Mouse (Mus musculus): ENCODE data around the gene Ddx3x. TPM values are rescaled to one million over a fixed set of nuclear protein-coding genes. Genes with fewer than 3 reads are reported as not detected.
"Not testable (repeated sequence)": the region's sequence is repeated elsewhere in the genome, so short reads cannot be mapped to it uniquely, and the experiment has no call there.

The Ddx3x gene
- 101 and 103 TPM in 2 replicates for polyA plus RNA-seq (2015; fragmentation: Nextera tagmentation; extraction: Ambion mirVana)

- peak within 1 kb of the TSS; percentile 99 for H3K27ac ChIP-seq (ENCODE audit: low read length)
- no peaks in the 10 kb centered on the region for H3K4me1 ChIP-seq (ENCODE audit: control insufficient read depth, insufficient read depth, low read length)
- no peaks in the 10 kb centered on the region for H3K9me3 ChIP-seq (ENCODE audit: control insufficient read depth, low read length)
- no peaks in the 10 kb centered on the region for H3K36me3 ChIP-seq (ENCODE audit: control insufficient read depth, insufficient read depth, low read length)
- H3K4me2 ChIP-seq (ENCODE audit: low read depth, low read length) = peak within 1 kb of the TSS; percentile 70
- under 1% methylated on average over 57 of the region's 57 CpGs for WGBS
- ATAC-seq = peak; percentile 94
- peak within 1 kb of the TSS; percentile 89 for H3K4me3 ChIP-seq (ENCODE audit: low read length)
- H3K9ac ChIP-seq (ENCODE audit: low read depth, low read length) = peak within 1 kb of the TSS; percentile 98
- H3K27me3 ChIP-seq (replicated peaks; ENCODE audit: control insufficient read depth, insufficient read depth, low read length) = no peaks in the 10 kb centered on the region
Observed at GRCm38 (mm10) chrX:13280409-13281328, at the start of gene Ddx3x. Gene Ddx3x, plus strand, starts transcription at chrX:13280970.

- Histone ChIP-seq H3K4me2 (ENCODE audit: low read depth, low read length) (peak overlapping the region; percentile 57), H3K27ac (ENCODE audit: low read length) (peak overlapping the region; percentile 82), H3K9ac (ENCODE audit: low read depth, low read length) (peak overlapping the region; percentile 49; the same call in 1 of the 2 replicates), H3K27me3 (replicated peaks; ENCODE audit: control insufficient read depth, insufficient read depth, low read length) (peaks cover 3% of the 10 kb centered on the region; the same call in 1 of the 2 replicates), H3K36me3 (ENCODE audit: control insufficient read depth, insufficient read depth, low read length) (no peaks in the 10 kb centered on the region), H3K4me1 (ENCODE audit: control insufficient read depth, insufficient read depth, low read length) (0 out of 2 replicates have a peak, but pooled peaks cover 2% of the 10 kb centered on the region), H3K9me3 (ENCODE audit: control insufficient read depth, low read length) (no peaks in the 10 kb centered on the region), H3K4me3 (ENCODE audit: low read length) (peak overlapping the region; percentile 32)
- ATAC-seq = peak; percentile 25
- WGBS = 40% methylated on average over 9 of the region's 9 CpGs
Observed at GRCm38 (mm10) chrX:13231243-13231642, 49.5 kb upstream of the Ddx3x start.

DNA sequence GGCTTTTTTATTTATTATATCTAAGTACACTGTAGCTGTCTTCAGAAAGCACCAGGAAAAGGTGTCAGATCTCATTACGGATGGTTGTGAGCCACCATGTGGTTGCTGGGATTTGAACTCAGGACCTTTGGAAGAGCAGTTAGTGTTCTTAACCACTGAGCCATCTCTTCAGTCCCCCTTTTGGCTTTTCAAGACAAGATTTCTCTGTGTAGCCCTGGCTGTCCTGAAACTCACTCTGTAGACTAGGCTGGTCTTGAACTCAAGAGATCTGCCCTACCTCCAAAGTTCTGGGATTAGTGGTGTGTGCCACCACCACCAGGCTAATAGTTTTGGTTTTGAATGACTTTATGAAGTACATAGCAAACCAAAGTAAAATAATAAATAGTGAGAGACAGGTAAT lies 47.9 kb upstream of the Ddx3x start:
- not testable (repeated sequence) for H3K4me3 ChIP-seq (ENCODE audit: low read length); H3K36me3 ChIP-seq (ENCODE audit: control insufficient read depth, insufficient read depth, low read length); H3K27ac ChIP-seq (ENCODE audit: low read length); H3K9me3 ChIP-seq (ENCODE audit: control insufficient read depth, low read length); H3K9ac ChIP-seq (ENCODE audit: low read depth, low read length); H3K4me2 ChIP-seq (ENCODE audit: low read depth, low read length); H3K4me1 ChIP-seq (ENCODE audit: control insufficient read depth, insufficient read depth, low read length); ATAC-seq; H3K27me3 ChIP-seq (replicated peaks; ENCODE audit: control insufficient read depth, insufficient read depth, low read length)
- 85% methylated on average over 1 of the region's 1 CpGs for WGBS

DNA sequence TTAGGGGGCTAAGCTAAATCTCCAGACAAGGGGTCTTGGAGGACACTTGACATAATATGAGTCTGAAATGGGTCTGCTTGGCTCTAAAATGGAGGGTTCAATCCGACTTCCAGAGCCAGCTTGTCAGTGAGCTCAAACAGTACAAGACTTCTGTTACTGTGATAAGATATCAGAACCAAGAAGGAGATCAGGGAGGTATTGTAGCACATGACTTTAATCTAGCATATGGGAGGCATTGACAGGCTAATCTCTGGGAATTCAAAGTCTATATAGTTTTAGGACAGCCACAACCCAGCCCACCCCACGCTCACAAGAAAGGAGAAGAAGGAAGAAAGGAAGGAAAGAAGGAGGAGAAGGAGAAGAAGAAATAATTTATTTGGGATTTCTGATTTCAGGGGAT lies 47.1 kb upstream of the Ddx3x start:
- no peak overlapping the region for H3K4me2 ChIP-seq (ENCODE audit: low read depth, low read length)
- ATAC-seq = no peak
- H3K4me1 ChIP-seq (ENCODE audit: control insufficient read depth, insufficient read depth, low read length) = 0 out of 2 replicates have a peak, but pooled peaks cover 2% of the 10 kb centered on the region
- no peaks in the 10 kb centered on the region for H3K36me3 ChIP-seq (ENCODE audit: control insufficient read depth, insufficient read depth, low read length)
- H3K4me3 ChIP-seq (ENCODE audit: low read length) = no peak overlapping the region
- 47% methylated on average over 2 of the region's 2 CpGs for WGBS
- H3K9me3 ChIP-seq (ENCODE audit: control insufficient read depth, low read length) = no peaks in the 10 kb centered on the region
- H3K27ac ChIP-seq (ENCODE audit: low read length) = peak overlapping the region; percentile 41; the same call in 1 of the 2 replicates
- peaks cover 5% of the 10 kb centered on the region; the same call in 1 of the 2 replicates for H3K27me3 ChIP-seq (replicated peaks; ENCODE audit: control insufficient read depth, insufficient read depth, low read length)
- H3K9ac ChIP-seq (ENCODE audit: low read depth, low read length) = no peak overlapping the region

GRCm38 (mm10) chrX:13234709-13235108 lies 46.1 kb upstream of the Ddx3x start:
- H3K9me3 ChIP-seq (ENCODE audit: control insufficient read depth, low read length) = no peaks in the 10 kb centered on the region
- H3K36me3 ChIP-seq (ENCODE audit: control insufficient read depth, insufficient read depth, low read length) = no peaks in the 10 kb centered on the region
- H3K4me1 ChIP-seq (ENCODE audit: control insufficient read depth, insufficient read depth, low read length) = 0 out of 2 replicates have a peak, but pooled peaks cover 2% of the 10 kb centered on the region
- H3K4me3 ChIP-seq (ENCODE audit: low read length) = no peak overlapping the region
- peak overlapping the region; percentile 28; the same call in 1 of the 2 replicates for H3K27ac ChIP-seq (ENCODE audit: low read length)
- H3K9ac ChIP-seq (ENCODE audit: low read depth, low read length) = no peak overlapping the region
- WGBS = 25% methylated on average over 4 of the region's 4 CpGs
- peaks cover 5% of the 10 kb centered on the region; the same call in 1 of the 2 replicates for H3K27me3 ChIP-seq (replicated peaks; ENCODE audit: control insufficient read depth, insufficient read depth, low read length)
- H3K4me2 ChIP-seq (ENCODE audit: low read depth, low read length) = no peak overlapping the region
- ATAC-seq = no peak

DNA sequence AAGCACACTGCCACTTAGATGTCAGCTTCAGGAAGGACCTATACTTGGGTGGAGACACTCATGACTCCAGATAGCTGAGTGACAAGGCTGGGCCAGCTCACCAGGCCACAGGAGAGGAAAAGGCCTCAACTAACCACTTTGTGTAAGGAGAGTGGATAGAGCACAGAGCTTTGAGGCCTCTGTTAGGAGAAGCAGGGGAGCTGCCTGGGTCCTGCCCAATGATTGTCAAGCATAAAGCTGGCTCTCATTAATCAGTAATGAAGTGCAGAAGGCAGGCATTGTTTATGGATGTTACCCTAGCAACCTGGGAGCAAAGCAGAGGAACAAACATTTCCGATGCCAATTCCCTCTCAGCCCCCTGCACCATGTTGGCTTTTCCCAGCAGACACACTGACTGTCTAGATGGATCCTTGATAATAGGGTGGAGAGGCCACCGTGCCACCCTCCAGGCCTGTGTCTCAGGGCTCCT lies 44.6 kb upstream of the Ddx3x start:
- H3K27ac ChIP-seq (ENCODE audit: low read length) = peak overlapping the region; percentile 59; the same call in 1 of the 2 replicates
- no peak overlapping the region for H3K4me3 ChIP-seq (ENCODE audit: low read length)
- peak; percentile 72 for ATAC-seq
- 43% methylated on average over 2 of the region's 2 CpGs for WGBS
- 0 out of 2 replicates have a peak, but pooled peaks cover 2% of the 10 kb centered on the region for H3K4me1 ChIP-seq (ENCODE audit: control insufficient read depth, insufficient read depth, low read length)
- peaks cover 5% of the 10 kb centered on the region; the same call in 1 of the 2 replicates for H3K27me3 ChIP-seq (replicated peaks; ENCODE audit: control insufficient read depth, insufficient read depth, low read length)
- H3K36me3 ChIP-seq (ENCODE audit: control insufficient read depth, insufficient read depth, low read length) = no peaks in the 10 kb centered on the region
- H3K9me3 ChIP-seq (ENCODE audit: control insufficient read depth, low read length) = no peaks in the 10 kb centered on the region
- no peak overlapping the region for H3K4me2 ChIP-seq (ENCODE audit: low read depth, low read length)
- no peak overlapping the region for H3K9ac ChIP-seq (ENCODE audit: low read depth, low read length)

GRCm38 (mm10) chrX:13239455-13239854 lies 41.3 kb upstream of the Ddx3x start:
- WGBS = 91% methylated on average over 6 of the region's 6 CpGs
- no peak overlapping the region for H3K4me3 ChIP-seq (ENCODE audit: low read length)

GRCm38 (mm10) chrX:13240646-13241425 lies 39.9 kb upstream of the Ddx3x start:
- 0 out of 2 replicates have a peak overlapping the region, but pooled peaks have one; percentile 74 for H3K9ac ChIP-seq (ENCODE audit: low read depth, low read length)
- WGBS = 32% methylated on average over 11 of the region's 11 CpGs

More at GRCm38 (mm10) chrX:13239455-13239854, 41.3 kb upstream of the Ddx3x start:
- peaks cover 5% of the 10 kb centered on the region; the same call in 1 of the 2 replicates for H3K27me3 ChIP-seq (replicated peaks; ENCODE audit: control insufficient read depth, insufficient read depth, low read length)
- H3K4me2 ChIP-seq (ENCODE audit: low read depth, low read length) = no peak overlapping the region
- no peak overlapping the region for H3K9ac ChIP-seq (ENCODE audit: low read depth, low read length)
- no peaks in the 10 kb centered on the region for H3K36me3 ChIP-seq (ENCODE audit: control insufficient read depth, insufficient read depth, low read length)
- no peak for ATAC-seq
- no peak overlapping the region for H3K27ac ChIP-seq (ENCODE audit: low read length)
- H3K9me3 ChIP-seq (ENCODE audit: control insufficient read depth, low read length) = no peaks in the 10 kb centered on the region
- 0 out of 2 replicates have a peak, but pooled peaks cover 2% of the 10 kb centered on the region for H3K4me1 ChIP-seq (ENCODE audit: control insufficient read depth, insufficient read depth, low read length)

More at GRCm38 (mm10) chrX:13240646-13241425, 39.9 kb upstream of the Ddx3x start:
- Histone ChIP-seq H3K4me3 (ENCODE audit: low read length) (no peak overlapping the region), H3K4me2 (ENCODE audit: low read depth, low read length) (peak overlapping the region; percentile 56; the same call in 1 of the 2 replicates), H3K36me3 (ENCODE audit: control insufficient read depth, insufficient read depth, low read length) (no peaks in the 10 kb centered on the region), H3K4me1 (ENCODE audit: control insufficient read depth, insufficient read depth, low read length) (no peaks in the 10 kb centered on the region), H3K27ac (ENCODE audit: low read length) (peak overlapping the region; percentile 94), H3K9me3 (ENCODE audit: control insufficient read depth, low read length) (no peaks in the 10 kb centered on the region), H3K27me3 (replicated peaks; ENCODE audit: control insufficient read depth, insufficient read depth, low read length) (peaks cover 5% of the 10 kb centered on the region; the same call in 1 of the 2 replicates)
- ATAC-seq = peak; percentile 12; the same call in 1 of the 2 replicates
